Mouse (Mus musculus): ENCODE results near the gene 4930402F06Rik.

4930402F06Rik gene

GRCm38 (mm10) chr2:35397096-35397495, at the start of gene 4930402F06Rik:
4930402F06Rik (minus strand) TSS chr2:35397175.
- no peak for DNase-seq

- no peak for DNase-seq
Measured at GRCm38 (mm10) chr2:35446300-35446699, 49.3 kb upstream of the 4930402F06Rik start.

GRCm38 (mm10) chr2:35445610-35446009, 48.6 kb upstream of the 4930402F06Rik start:
- peak in 1 of 2 experiments; percentile 42 for DNase-seq

GRCm38 (mm10) chr2:35444764-35445262, 47.8 kb upstream of the 4930402F06Rik start:
- DNase-seq, result no peak

- DNase-seq, result no peak
Measured at GRCm38 (mm10) chr2:35443981-35444763, 47.2 kb upstream of the 4930402F06Rik start.

- no peak for DNase-seq
Measured at GRCm38 (mm10) chr2:35443325-35443724, 46.4 kb upstream of the 4930402F06Rik start.

GRCm38 (mm10) chr2:35442079-35442478, 45.1 kb upstream of the 4930402F06Rik start:
- DNase-seq, result no peak

GRCm38 (mm10) chr2:35441419-35441818, 44.4 kb upstream of the 4930402F06Rik start:
- DNase-seq, result no peak

GRCm38 (mm10) chr2:35440480-35440879, 43.5 kb upstream of the 4930402F06Rik start:
- DNase-seq, result no peak

GRCm38 (mm10) chr2:35437796-35438195, 40.8 kb upstream of the 4930402F06Rik start:
- DNase-seq, result no peak

- no peak for DNase-seq
Measured at GRCm38 (mm10) chr2:35434576-35435123, 37.7 kb upstream of the 4930402F06Rik start.

GRCm38 (mm10) chr2:35433428-35433827, 36.5 kb upstream of the 4930402F06Rik start:
- no peak for DNase-seq

GRCm38 (mm10) chr2:35432472-35432871, 35.5 kb upstream of the 4930402F06Rik start:
- DNase-seq, result no peak

GRCm38 (mm10) chr2:35432011-35432410, 35.0 kb upstream of the 4930402F06Rik start:
- DNase-seq, result no peak

GRCm38 (mm10) chr2:35430806-35431205, 33.8 kb upstream of the 4930402F06Rik start:
- DNase-seq, result no peak

- no peak for DNase-seq
Measured at GRCm38 (mm10) chr2:35428615-35429300, 31.8 kb upstream of the 4930402F06Rik start.

- DNase-seq, result no peak
Measured at GRCm38 (mm10) chr2:35427559-35427958, 30.6 kb upstream of the 4930402F06Rik start.

- no peak for DNase-seq
Measured at GRCm38 (mm10) chr2:35423711-35424339, 26.9 kb upstream of the 4930402F06Rik start.

- no peak for DNase-seq
Measured at GRCm38 (mm10) chr2:35422384-35422783, 25.4 kb upstream of the 4930402F06Rik start.

GRCm38 (mm10) chr2:35420681-35421080, 23.7 kb upstream of the 4930402F06Rik start:
- DNase-seq, result no peak

- no peak for DNase-seq
Measured at GRCm38 (mm10) chr2:35419671-35420070, 22.7 kb upstream of the 4930402F06Rik start.

GRCm38 (mm10) chr2:35419243-35419642, 22.3 kb upstream of the 4930402F06Rik start:
- DNase-seq, result no peak

- DNase-seq, result no peak
Measured at GRCm38 (mm10) chr2:35417231-35417630, 20.3 kb upstream of the 4930402F06Rik start.
